Mouse (Mus musculus): Measurements from ENCODE around the gene Slc35f5. TPM values are rescaled to one million over a fixed set of nuclear protein-coding genes. Genes with fewer than 3 reads are reported as not detected.

Gene Slc35f5
- polyA plus RNA-seq, 1 experiment from 2014 or later, result 23.0 TPM

DNA sequence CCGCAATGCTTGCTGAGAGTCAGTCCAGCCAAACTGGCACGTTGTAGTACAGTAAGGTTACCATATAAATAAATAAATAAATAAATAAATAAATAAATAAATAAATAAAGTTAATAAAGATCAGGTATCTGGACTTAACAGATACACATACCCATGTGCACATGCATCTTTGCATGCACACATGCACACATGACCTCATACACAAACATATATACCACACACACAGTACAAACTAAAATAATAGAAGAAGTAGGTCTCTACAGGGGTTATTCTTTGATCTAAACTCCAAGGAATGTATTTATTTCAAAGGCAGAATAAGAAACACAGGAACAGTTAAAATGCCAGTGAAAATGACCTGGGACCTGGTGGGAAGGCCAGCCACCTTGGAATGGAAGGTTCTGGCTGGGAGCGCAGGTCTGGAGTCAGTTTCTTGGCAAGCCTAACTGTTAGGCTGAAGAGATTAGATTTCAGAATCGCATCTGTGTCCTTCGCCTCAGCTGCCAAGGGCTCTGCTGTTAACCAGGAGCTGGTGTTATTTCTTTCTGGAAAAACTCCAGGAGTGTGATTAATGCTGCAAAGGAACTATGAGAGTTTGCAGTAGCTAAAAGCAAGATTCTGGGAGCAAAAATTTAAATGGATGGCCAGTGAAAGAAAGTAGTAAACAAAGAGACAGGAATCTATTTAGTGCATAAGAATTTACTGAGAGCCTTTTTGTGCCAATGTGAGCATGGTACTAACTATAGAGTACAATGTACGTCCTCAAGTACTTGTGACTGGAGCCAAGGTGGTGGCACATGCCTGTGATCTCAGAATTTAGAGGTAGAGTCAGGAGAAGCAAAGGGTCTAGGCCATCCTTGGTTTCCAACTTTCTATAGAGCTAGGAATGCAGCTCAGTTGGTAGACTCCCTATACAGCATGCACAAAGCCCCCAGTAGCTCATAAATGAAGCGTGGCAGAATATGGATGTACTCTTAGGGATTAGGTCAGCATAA lies 18.1 kb upstream of the Slc35f5 start:
- Histone ChIP-seq H3K27me3 (ENCODE audit: low read depth, poor library complexity, severe bottlenecking) (no peaks in the 10 kb centered on the region), H3K9me3 (replicated peaks) (no peaks in the 10 kb centered on the region), H3K4me3 (no peak overlapping the region), H3K4me1 (no peaks in the 10 kb centered on the region), H3K36me3 (no peaks in the 10 kb centered on the region), H3K27ac (replicated peaks) (no peak overlapping the region)
- 90% methylated on average over 7 of the region's 7 CpGs for WGBS
- DNase-seq (ENCODE audit: low spot score), result no peak

GRCm38 (mm10) chr1:125549872-125550271 lies 10.5 kb upstream of the Slc35f5 start:
- WGBS, result 66% methylated on average over 1 of the region's 1 CpGs
- no peak overlapping the region for H3K4me3 ChIP-seq
- no peak overlapping the region for H3K27ac ChIP-seq (replicated peaks)
- H3K9me3 ChIP-seq (replicated peaks), result no peaks in the 10 kb centered on the region
- no peak for DNase-seq (ENCODE audit: low spot score)
- H3K4me1 ChIP-seq, result no peaks in the 10 kb centered on the region
- no peaks in the 10 kb centered on the region for H3K27me3 ChIP-seq (ENCODE audit: low read depth, poor library complexity, severe bottlenecking)
- no peaks in the 10 kb centered on the region for H3K36me3 ChIP-seq

GRCm38 (mm10) chr1:125550359-125550758 lies 10.0 kb upstream of the Slc35f5 start:
- no peak for DNase-seq (ENCODE audit: low spot score)
- H3K27ac ChIP-seq (replicated peaks), result no peak overlapping the region
- 86% methylated on average over 1 of the region's 1 CpGs for WGBS
- no peak overlapping the region for H3K4me3 ChIP-seq
- no peaks in the 10 kb centered on the region for H3K9me3 ChIP-seq (replicated peaks)
- H3K27me3 ChIP-seq (ENCODE audit: low read depth, poor library complexity, severe bottlenecking), result no peaks in the 10 kb centered on the region
- H3K4me1 ChIP-seq, result no peaks in the 10 kb centered on the region
- no peaks in the 10 kb centered on the region for H3K36me3 ChIP-seq

GRCm38 (mm10) chr1:125551564-125551963 lies 8.8 kb upstream of the Slc35f5 start:
- H3K4me1 ChIP-seq, result no peaks in the 10 kb centered on the region
- no peak overlapping the region for H3K4me3 ChIP-seq
- no peaks in the 10 kb centered on the region for H3K27me3 ChIP-seq (ENCODE audit: low read depth, poor library complexity, severe bottlenecking)
- H3K36me3 ChIP-seq, result no peaks in the 10 kb centered on the region
- DNase-seq (ENCODE audit: low spot score), result no peak
- no peak overlapping the region for H3K27ac ChIP-seq (replicated peaks)
- H3K9me3 ChIP-seq (replicated peaks), result no peaks in the 10 kb centered on the region
- WGBS, result 89% methylated on average over 2 of the region's 2 CpGs

DNA sequence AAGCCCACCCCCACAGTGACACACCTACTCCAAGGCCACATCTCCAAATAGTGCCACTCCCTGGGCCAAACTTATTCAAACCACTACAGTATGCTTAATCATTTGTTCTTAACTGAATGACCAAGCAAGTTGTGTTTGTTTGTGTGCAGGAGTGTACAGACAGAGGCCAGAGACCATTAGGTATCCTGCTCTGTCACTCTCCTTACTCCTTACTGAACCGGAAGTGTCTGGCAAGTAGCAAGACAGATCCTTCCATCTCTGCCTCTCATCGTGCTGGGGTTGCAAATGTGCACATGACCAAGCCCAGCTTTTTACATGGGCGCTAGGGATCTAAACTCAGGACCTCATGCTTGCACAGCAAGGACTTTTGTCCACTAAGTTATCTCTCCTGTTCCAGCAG lies 1.1 kb upstream of the Slc35f5 start:
- DNase-seq (ENCODE audit: low spot score), result no peak
- H3K27ac ChIP-seq (replicated peaks), result 0 out of 2 replicates have a peak overlapping the region, but pooled peaks have one; percentile 38
- H3K4me1 ChIP-seq, result peaks cover 8% of the 10 kb centered on the region
- H3K27me3 ChIP-seq (ENCODE audit: low read depth, poor library complexity, severe bottlenecking), result no peaks in the 10 kb centered on the region
- no peak overlapping the region; the same call in 1 of the 2 replicates for H3K4me3 ChIP-seq
- H3K36me3 ChIP-seq, result no peaks in the 10 kb centered on the region
- no peaks in the 10 kb centered on the region for H3K9me3 ChIP-seq (replicated peaks)
- 82% methylated on average over 3 of the region's 3 CpGs for WGBS

GRCm38 (mm10) chr1:125559721-125560120 lies 674 bp upstream of the Slc35f5 start:
- Histone ChIP-seq H3K4me1 (peaks cover 8% of the 10 kb centered on the region), H3K27ac (replicated peaks) (peak overlapping the region; percentile 89), H3K9me3 (replicated peaks) (no peaks in the 10 kb centered on the region), H3K4me3 (peak overlapping the region; percentile 87), H3K27me3 (ENCODE audit: low read depth, poor library complexity, severe bottlenecking) (no peaks in the 10 kb centered on the region), H3K36me3 (no peaks in the 10 kb centered on the region)
- no peak for DNase-seq (ENCODE audit: low spot score)
- 58% methylated on average over 2 of the region's 2 CpGs for WGBS

- Histone ChIP-seq H3K27me3 (ENCODE audit: low read depth, poor library complexity, severe bottlenecking) (no peaks in the 10 kb centered on the region), H3K36me3 (no peaks in the 10 kb centered on the region), H3K27ac (replicated peaks) (peak overlapping the region; percentile 89), H3K9me3 (replicated peaks) (no peaks in the 10 kb centered on the region), H3K4me1 (peaks cover 8% of the 10 kb centered on the region), H3K4me3 (peak overlapping the region; percentile 87)
- DNase-seq (ENCODE audit: low spot score), result no peak
- under 1% methylated on average over 29 of the region's 29 CpGs for WGBS
Observed at GRCm38 (mm10) chr1:125561206-125561605, 811 bp downstream of the Slc35f5 start.

DNA sequence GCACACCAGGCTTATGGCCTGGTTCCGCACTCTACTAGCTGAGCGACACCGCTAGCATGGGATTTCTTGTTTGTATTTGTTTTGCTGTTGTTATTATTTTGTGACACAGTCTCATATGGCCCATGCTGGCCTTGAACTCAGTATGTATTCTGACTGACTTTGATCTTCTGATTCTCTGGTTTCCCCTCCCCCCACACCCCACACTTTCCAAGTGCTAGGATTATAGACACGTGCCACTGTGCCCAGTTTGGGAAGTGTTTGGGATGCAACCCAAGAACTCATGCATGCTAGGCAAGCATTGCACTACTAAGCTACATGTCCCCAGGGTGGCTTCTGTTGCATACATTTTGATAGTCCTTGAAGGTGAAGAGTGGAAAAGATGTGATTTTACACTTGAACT lies 1.4 kb downstream of the Slc35f5 start:
- no peaks in the 10 kb centered on the region for H3K27me3 ChIP-seq (ENCODE audit: low read depth, poor library complexity, severe bottlenecking)
- H3K4me3 ChIP-seq, result peak overlapping the region; percentile 87
- H3K27ac ChIP-seq (replicated peaks), result no peak overlapping the region
- H3K9me3 ChIP-seq (replicated peaks), result no peaks in the 10 kb centered on the region
- no peaks in the 10 kb centered on the region for H3K36me3 ChIP-seq
- 77% methylated on average over 4 of the region's 4 CpGs for WGBS
- DNase-seq (ENCODE audit: low spot score), result peak; percentile 15
- H3K4me1 ChIP-seq, result peaks cover 8% of the 10 kb centered on the region

GRCm38 (mm10) chr1:125568126-125568525 lies 7.7 kb downstream of the Slc35f5 start:
- Histone ChIP-seq H3K27ac (replicated peaks) (no peak overlapping the region), H3K4me1 (no peaks in the 10 kb centered on the region), H3K36me3 (peaks cover 33% of the 10 kb centered on the region), H3K27me3 (ENCODE audit: low read depth, poor library complexity, severe bottlenecking) (no peaks in the 10 kb centered on the region), H3K9me3 (replicated peaks) (no peaks in the 10 kb centered on the region), H3K4me3 (no peak overlapping the region)
- DNase-seq (ENCODE audit: low spot score), result no peak
- 88% methylated on average over 4 of the region's 4 CpGs for WGBS

DNA sequence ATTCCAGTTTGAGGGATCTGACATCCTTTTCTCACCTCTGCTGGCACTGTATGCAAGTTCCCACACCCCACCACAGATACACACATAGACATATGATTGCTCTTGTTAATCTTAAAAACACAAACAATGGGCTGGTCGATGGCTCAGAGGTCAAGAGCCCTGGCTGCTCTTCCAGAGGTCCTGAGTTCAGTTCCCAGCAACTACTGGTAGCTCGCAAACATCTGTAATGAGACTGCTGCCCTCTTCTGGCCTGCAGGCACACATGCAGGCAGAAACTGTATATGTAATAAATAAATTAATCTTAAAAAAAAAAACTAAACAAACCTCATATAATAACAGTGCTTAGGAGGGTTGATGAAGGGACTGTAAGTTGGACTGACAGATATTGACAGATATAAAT lies 13.8 kb downstream of the Slc35f5 start:
- Histone ChIP-seq H3K27me3 (ENCODE audit: low read depth, poor library complexity, severe bottlenecking) (no peaks in the 10 kb centered on the region), H3K4me3 (no peak overlapping the region), H3K36me3 (peaks cover 46% of the 10 kb centered on the region), H3K27ac (replicated peaks) (no peak overlapping the region), H3K4me1 (no peaks in the 10 kb centered on the region), H3K9me3 (replicated peaks) (no peaks in the 10 kb centered on the region)
- WGBS, result 74% methylated on average over 2 of the region's 2 CpGs
- DNase-seq (ENCODE audit: low spot score), result no peak

DNA sequence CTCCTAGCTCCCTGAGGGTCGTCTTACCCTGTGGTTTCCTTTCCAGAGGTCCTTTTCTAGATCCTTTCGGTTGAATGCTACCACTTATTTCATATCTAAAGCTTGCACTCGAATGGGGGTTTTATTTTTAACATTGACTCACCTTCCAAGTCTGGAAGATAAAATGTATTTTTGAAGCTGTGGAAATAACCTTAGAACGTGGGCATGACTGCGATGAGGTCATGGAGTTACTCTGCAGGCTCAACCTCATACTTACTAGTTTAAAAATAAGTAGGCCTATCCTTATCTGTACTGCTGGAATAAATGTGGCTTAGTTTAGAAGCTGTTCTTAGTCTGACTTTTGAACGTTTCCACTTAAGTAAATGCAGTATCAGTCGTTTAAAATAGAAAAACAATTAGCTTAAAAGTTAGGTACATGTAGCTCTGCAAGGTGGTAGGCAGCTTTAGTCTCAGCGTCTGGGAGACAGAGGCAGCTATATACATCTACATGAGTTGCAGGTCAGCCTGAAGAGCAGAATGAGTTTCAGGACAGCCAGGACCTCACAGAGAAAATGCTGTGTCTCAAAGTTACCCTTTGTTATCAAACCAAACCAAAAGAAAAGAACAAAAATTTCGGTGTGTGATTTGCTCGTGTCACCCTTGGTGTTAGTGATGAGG lies 15.2 kb downstream of the Slc35f5 start:
- peaks cover 36% of the 10 kb centered on the region for H3K36me3 ChIP-seq
- 88% methylated on average over 10 of the region's 10 CpGs for WGBS

DNA sequence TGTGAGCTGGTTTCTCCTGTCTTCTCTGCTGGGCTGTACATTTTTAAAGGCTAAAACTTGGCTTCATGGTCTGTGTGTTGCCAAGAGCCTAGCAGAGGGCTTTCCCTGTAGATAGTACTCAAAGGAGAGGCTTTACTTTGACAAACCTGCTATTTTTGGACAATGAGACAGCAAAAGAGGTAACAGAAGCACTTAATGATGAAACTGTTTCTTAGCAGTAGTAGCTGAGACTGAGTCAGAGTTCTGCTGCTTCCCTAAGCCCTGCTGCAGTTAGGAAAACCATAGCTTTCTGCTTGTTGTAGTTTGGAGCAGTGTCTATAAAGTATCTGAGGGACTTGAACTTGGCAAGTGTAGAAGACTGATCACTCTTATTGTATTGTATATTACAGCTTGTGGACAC lies 16.6 kb downstream of the Slc35f5 start:
- Histone ChIP-seq H3K27ac (replicated peaks) (no peak overlapping the region), H3K9me3 (replicated peaks) (no peaks in the 10 kb centered on the region), H3K27me3 (ENCODE audit: low read depth, poor library complexity, severe bottlenecking) (no peaks in the 10 kb centered on the region), H3K4me1 (no peaks in the 10 kb centered on the region), H3K4me3 (no peak overlapping the region), H3K36me3 (peaks cover 44% of the 10 kb centered on the region)
- DNase-seq (ENCODE audit: low spot score), result no peak

More for the DNA sequence above, 15.2 kb downstream of the Slc35f5 start:
- H3K9me3 ChIP-seq (replicated peaks), result no peaks in the 10 kb centered on the region
- DNase-seq (ENCODE audit: low spot score), result no peak
- H3K27ac ChIP-seq (replicated peaks), result no peak overlapping the region
- H3K4me3 ChIP-seq, result no peak overlapping the region
- no peaks in the 10 kb centered on the region for H3K27me3 ChIP-seq (ENCODE audit: low read depth, poor library complexity, severe bottlenecking)
- H3K4me1 ChIP-seq, result no peaks in the 10 kb centered on the region

DNA sequence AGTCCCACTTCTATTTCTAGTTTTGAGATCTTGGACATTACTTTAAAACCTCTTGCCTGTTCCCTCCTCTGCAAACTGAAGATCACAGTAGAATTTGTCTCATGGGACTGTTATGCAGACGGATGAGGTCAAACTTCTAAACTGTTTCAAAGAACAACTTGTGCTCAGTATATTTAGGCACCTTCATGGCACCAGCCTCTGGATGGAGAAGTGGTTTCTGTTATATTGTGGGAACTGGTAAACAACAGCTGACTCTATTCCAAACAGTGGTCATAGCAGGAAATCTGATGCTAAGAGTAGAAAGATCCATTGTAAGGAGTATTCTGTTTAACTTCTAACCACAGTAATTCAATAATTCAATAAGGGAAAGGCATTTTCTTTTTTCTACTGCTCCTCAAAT lies 17.7 kb downstream of the Slc35f5 start:
- no peak overlapping the region for H3K4me3 ChIP-seq
- H3K27me3 ChIP-seq (ENCODE audit: low read depth, poor library complexity, severe bottlenecking), result no peaks in the 10 kb centered on the region
- H3K9me3 ChIP-seq (replicated peaks), result no peaks in the 10 kb centered on the region
- H3K27ac ChIP-seq (replicated peaks), result no peak overlapping the region
- H3K4me1 ChIP-seq, result no peaks in the 10 kb centered on the region
- peaks cover 34% of the 10 kb centered on the region for H3K36me3 ChIP-seq
- WGBS, result 84% methylated on average over 1 of the region's 1 CpGs
- no peak for DNase-seq (ENCODE audit: low spot score)
